Mouse (Mus musculus) forelimb bud, embryonic 11.5 days (tissue): ENCODE measurements around the gene Fahd1.
A peak's percentile ranks its signal among the peaks of the same experiment; 100 is the strongest.

Experiments used
- DNase-seq: peaks from one replicate; pipeline ENCODE4 v3.0.0-alpha.2; 2012; ENCODE audit warnings: low read depth, low spot score

Fahd1 gene

GRCm38 (mm10) chr17:24850065-24850772, at the start of gene Fahd1:
Gene Fahd1 (minus strand): TSS chr17:24850364.
- DNase-seq: peak; percentile 96

GRCm38 (mm10) chr17:24899153-24899552, 49.0 kb upstream of the Fahd1 start:
- no peak for DNase-seq

- no peak for DNase-seq
Observed at GRCm38 (mm10) chr17:24898041-24898854, 48.1 kb upstream of the Fahd1 start.

GRCm38 (mm10) chr17:24897600-24897999, 47.4 kb upstream of the Fahd1 start:
- DNase-seq: no peak

- DNase-seq: no peak
Observed at GRCm38 (mm10) chr17:24896993-24897269, 46.8 kb upstream of the Fahd1 start.

- peak; percentile 61 for DNase-seq
Observed at GRCm38 (mm10) chr17:24896241-24896992, 46.3 kb upstream of the Fahd1 start, which contains the start of gene Nme3. Gene Nme3 (plus strand): TSS chr17:24896500.

GRCm38 (mm10) chr17:24895571-24896240, 45.5 kb upstream of the Fahd1 start:
- no peak for DNase-seq

GRCm38 (mm10) chr17:24894995-24895547, 44.9 kb upstream of the Fahd1 start, which contains the start of the genes Eme2 and Mrps34:
Gene Eme2 (minus strand): TSS chr17:24895087.
Gene Mrps34 (plus strand): TSS chr17:24895116.
- DNase-seq: peak; percentile 87

GRCm38 (mm10) chr17:24894061-24894994, 44.2 kb upstream of the Fahd1 start:
- DNase-seq: no peak

GRCm38 (mm10) chr17:24893276-24893675, 43.1 kb upstream of the Fahd1 start:
- no peak for DNase-seq

- no peak for DNase-seq
Observed at GRCm38 (mm10) chr17:24892785-24893184, 42.6 kb upstream of the Fahd1 start.

GRCm38 (mm10) chr17:24891321-24891720, 41.2 kb upstream of the Fahd1 start:
- no peak for DNase-seq

GRCm38 (mm10) chr17:24890151-24891092, 40.3 kb upstream of the Fahd1 start:
- no peak for DNase-seq

GRCm38 (mm10) chr17:24888862-24889261, 38.7 kb upstream of the Fahd1 start:
- DNase-seq: no peak

GRCm38 (mm10) chr17:24887291-24888080, 37.3 kb upstream of the Fahd1 start:
- DNase-seq: no peak

- DNase-seq: no peak
Observed at GRCm38 (mm10) chr17:24886932-24887271, 36.7 kb upstream of the Fahd1 start.

- DNase-seq: peak; percentile 99
Observed at GRCm38 (mm10) chr17:24886134-24886931, 36.2 kb upstream of the Fahd1 start, which contains the start of the genes Nubp2 and Spsb3. Gene Nubp2 (minus strand): TSS chr17:24886349. Gene Spsb3 (plus strand): TSS chr17:24886643.
